Mouse (Mus musculus): ENCODE results near the gene Ppm1l.
"Not testable (repeated sequence)": the region's sequence is repeated elsewhere in the genome, so short reads cannot be mapped to it uniquely, and the experiment has no call there.

Ppm1l gene

DNA sequence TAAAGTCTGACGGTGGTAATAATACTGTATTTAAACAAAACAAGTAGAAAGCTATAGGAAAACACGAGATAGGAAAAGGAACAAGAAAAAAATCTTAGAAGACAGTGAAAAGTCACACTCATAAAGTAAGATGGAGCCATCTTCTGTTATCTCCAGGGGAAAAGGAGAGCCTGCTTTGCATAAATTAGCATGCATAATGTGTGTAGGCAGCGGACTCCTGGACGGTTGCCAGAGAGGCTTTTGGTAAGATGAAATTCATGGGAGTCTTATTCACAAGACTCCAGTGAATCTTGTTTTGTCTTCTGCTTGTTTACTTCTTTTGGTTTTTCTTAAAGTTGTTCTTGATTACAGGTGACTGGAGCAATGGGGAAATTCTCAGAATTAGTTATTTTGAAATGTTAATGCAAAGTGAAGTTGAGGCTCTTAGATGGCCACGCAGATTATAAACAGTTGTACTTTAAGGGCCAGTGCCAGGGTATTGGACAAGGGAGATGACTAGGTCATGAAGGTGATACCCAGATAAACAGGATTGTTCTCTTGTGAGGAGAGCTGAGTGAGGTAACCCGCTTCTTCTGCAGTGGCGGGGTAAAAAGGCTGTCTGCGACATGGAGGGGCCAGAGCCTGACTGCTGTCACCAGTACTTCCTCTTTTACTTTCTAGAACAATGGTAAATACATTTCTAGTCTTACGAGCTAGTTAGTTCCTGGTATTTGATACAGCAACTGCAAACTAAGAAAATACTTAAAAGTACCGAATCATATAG lies 57.1 kb downstream of the Ppm1l start:
- peak; percentile 28 for DNase-seq (ENCODE audit: low spot score)

DNA sequence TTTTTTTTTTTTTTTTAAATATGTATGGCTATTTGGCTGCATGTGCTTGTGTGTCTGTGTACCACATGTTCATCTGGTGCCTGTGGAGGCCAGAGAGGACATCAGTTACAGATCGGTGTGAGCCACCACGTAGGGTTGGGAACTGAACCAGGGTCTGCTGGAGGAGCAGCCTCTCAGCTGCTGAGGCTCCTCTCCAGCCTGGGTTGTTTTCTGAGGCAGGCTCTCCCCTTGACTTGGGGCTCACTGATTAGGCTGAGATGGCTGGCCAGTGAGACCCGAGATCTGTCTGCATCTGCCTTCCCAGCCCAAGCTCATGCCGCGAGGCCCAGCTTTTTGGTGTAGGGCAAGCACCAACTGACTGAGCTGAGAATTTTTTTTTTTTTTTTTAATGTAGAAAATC lies 57.9 kb downstream of the Ppm1l start:
- no peak for DNase-seq (ENCODE audit: low spot score)

DNA sequence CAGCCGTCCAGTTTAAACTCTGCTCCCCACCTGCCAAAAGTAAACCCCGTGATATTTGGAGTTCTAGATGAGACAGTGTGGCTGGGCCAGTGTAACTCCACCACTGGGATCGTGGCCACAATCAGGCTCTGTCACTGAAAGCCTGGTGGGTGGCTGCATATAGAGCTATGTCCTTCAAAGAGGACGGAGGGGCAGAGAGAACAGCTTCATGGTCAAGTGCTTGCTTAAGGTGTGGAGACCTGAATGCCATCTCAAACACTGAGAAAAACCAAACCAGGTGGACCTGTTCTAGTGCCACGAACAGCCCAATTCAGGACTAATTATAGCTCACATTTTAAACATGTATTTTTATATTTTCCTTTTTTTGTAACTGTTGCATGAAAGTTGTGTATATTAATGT lies 58.3 kb downstream of the Ppm1l start:
- no peak for DNase-seq (ENCODE audit: low spot score)

DNA sequence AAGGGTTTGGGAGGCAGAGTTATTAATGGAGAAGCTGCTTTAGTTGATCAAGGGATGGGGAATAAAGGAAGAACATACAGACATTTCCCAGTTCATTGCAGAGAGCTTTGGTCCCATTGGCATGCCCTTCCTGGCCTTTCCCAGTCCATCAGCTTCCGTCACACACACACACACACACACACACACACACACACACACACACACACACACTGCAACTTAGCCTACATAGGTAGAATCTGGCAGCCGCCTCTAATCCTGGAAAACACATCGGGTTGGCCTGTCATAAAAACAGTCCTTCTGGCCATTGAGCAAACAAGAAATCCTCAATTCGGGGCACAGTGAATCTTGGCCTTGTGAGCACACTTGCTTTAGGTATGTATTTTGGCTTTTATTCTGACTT lies 64.6 kb downstream of the Ppm1l start:
- DNase-seq (ENCODE audit: low spot score), result no peak

DNA sequence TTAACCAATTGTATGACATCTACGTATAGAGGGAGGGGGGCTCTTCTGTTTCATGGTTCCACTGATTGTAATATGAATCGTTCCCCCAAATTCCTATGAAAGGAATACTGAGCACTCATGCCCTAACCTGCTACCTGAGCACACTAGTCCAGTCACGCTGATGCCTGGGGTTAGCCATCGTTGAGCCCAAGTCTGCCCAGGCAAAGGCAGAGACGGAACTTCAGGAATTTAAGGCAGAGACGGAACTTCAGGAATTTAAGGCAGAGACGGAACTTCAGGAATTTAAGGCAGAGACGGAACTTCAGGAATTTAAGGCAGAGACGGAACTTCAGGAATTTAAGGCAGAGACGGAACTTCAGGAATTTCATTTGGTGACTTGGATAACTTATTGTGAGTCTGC lies 75.2 kb downstream of the Ppm1l start:
- DNase-seq (ENCODE audit: low spot score), result not testable (repeated sequence)

DNA sequence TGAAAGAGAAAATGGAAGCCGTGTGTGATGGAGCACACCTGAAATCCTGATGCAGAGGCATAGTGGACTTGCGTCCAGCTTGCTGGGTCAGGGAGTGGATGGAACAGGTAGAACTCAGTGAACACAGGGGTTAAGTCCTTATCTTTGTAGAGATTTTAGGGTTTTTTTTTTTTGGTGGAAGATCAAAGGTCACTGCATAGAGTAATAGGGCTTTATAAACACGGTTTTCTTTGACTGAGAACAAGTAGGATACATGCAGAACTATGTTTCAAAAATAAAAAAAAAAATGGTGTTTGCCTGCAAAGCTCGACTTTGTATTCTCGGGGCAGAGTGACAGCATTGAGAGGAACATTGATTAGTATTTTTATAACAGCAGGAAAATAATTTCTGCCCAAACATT lies 75.6 kb downstream of the Ppm1l start:
- DNase-seq (ENCODE audit: low spot score), result no peak

DNA sequence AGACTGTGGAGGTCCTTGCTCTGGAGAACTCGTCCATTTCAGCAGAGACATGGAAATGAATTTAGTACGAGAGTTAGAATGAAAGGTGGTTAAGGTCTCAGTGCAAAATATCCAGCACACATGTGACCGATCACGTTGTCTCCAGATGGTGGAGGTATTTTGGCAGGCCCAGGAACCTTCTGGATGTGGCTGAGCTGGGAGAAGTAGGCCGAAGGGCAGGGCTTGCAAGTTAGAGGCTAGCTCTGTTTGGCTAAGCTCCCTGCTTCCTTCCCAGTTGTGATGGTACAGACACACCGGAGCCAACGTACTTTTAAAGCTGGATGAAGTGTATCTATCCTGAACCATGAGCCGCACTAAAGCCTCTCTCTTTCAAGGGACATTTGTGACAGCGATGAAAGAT lies 76.4 kb downstream of the Ppm1l start:
- DNase-seq (ENCODE audit: low spot score), result peak; percentile 45

DNA sequence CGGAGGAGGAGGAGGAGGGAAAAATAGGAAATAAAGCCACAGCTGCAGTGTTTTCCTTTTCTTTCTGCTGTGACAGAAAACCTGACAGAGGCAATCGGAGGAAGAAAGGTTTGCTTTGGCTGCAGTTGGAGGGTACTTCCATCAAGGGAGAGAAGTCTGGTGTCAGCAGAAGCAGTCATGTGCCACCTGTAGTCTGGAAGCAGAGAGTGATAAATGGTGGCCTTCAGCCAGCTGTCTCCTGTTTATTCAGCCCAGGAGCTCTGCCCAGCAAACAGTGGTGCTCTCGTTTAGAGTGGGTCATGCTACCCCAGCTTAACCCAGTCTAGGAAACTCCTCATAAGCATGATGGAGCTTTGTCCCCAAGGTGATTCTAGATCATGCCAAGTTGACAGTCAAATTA lies 77.3 kb downstream of the Ppm1l start:
- DNase-seq (ENCODE audit: low spot score), result no peak

DNA sequence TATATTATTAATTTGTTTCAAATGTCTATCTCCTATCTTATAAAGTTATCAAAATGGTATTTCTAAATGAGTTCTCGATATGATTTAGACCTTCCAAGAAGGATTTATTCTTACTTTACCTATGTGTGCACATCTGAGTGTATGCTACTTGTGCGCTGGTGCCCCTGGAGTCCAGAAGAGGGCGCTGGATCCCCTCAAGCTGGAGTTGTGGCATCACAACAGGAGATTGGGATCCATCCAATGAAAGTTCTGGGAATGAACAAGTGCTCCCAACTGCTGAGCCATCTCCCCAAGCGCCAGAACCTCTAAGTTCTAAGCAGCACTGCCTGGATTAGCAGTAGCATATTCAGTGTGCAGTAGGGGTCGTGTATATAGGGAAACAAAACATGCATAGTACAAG lies 78.4 kb downstream of the Ppm1l start:
- DNase-seq (ENCODE audit: low spot score), result no peak

DNA sequence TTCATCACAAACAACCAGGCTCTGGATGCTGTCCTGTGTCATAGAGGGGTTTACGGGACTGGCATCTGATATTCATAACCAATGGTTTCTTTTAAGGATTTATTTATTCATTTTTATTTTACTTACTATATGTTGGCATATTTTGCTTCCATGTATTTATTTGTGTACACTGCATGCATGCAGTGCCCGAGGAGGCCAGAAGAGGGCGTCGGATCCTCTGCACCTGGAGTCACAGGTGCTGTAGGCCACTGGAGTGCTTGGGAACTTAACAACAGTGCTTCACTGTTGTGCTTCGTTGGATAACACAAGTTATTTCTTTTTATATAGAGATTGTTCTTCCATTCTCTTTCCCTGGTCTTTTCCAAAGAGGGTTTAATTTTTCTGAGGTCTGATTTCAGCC lies 81.1 kb downstream of the Ppm1l start:
- no peak for DNase-seq (ENCODE audit: low spot score)

DNA sequence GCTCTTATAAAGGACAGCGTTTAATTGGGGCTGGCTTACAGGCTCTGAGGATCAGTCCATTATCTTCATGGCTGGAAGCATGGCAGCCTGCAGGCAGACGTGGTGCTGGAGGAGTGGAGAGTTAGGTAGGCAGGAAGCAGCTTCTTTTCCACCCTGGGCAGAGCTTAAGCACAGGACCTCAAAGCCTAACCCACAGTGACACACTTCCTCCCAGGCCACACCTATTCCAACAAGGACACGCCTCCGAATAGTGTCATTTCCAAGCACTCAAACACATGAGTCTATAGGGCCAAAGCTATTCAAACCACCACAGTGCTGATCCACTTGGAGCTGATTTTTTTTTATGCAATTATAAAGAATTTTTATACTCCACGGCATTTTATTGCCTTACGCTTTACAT lies 82.7 kb downstream of the Ppm1l start:
- no peak for DNase-seq (ENCODE audit: low spot score)

DNA sequence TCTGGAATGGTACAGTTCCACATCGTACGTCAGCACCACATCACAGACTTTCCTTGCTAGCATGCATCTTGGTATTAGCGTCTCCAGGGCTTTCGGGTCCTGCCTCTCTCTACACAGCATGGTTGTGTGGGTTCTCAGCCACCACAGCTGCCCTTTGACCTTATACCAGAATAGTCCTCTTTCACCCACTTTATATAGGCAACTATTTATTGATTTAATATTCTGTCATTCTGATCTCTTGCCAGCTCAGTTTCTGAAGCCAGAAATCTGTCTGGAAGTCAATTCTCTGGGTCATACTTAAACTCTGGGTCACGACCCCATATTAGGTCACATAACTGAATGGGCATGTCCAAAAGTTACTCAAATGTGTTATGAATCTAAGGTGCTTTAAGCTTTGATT lies 86.5 kb downstream of the Ppm1l start:
- DNase-seq (ENCODE audit: low spot score), result peak; percentile 23

DNA sequence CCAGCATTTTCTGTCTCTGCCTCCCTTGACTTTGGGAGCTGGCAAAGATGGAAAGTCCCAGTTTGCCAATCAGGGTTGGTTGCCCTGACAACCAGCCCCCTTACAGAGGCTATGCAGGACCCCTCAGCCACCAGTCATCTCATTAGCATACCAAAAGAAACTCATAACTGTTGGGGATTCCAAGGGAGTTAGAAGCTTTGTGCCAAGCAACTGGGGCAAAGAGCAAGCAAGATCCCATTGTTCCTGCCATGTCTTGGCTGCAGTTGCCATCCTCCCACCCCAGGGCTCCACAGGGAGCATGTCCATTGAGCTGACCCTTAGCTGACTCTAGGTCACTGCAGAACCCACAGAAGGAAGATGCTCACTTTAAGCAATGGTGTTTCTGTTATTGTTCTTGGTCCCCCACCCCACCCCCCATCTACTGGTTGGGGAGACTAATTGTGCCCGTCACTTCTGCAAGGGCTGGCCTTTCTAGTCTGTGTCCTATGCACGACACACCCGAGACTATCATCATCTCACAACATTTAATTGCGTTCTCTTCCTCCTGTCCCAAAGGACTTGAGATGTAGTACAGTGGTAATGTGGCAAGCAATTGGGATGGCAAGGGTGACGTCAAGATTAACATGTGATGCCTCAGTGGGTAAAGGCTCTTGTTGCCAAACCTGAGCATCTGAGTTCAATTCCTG lies 89.7 kb downstream of the Ppm1l start:
- no peak for DNase-seq (ENCODE audit: low spot score)

DNA sequence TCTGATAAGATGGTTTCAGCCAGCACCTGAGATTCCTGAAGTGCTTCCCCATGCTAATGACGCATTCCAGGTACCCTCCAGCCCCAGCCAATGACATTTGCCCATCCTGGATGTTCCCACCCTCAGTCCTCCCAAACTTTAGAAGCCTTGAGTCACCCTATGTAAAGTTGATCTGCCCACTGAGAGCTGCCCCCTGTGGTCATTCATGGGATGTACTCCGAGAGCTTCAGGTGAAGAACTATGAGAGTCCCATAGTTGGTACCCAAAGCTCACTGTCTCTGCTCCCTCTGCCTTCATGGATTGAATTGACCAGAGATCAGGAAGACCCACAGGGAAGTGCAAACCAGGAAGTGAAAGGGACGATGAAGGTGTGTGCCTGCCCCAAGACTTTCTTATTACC lies 91.4 kb downstream of the Ppm1l start:
- DNase-seq (ENCODE audit: low spot score), result no peak

DNA sequence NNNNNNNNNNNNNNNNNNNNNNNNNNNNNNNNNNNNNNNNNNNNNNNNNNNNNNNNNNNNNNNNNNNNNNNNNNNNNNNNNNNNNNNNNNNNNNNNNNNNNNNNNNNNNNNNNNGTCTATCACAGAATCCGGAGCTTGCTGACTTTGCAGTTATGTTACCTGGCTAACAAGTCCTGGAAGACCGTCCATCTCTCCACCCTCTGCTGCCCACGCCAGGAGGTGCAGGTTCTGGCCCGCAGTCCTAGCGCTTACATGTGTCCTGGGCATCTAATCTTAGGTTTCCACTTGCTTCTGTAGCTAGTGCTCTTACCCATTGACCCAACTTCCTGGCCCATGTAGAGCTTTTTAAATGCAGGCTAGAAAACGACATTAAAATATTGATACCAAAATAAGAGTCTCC lies 99.5 kb downstream of the Ppm1l start:
- DNase-seq (ENCODE audit: low spot score), result no peak

DNA sequence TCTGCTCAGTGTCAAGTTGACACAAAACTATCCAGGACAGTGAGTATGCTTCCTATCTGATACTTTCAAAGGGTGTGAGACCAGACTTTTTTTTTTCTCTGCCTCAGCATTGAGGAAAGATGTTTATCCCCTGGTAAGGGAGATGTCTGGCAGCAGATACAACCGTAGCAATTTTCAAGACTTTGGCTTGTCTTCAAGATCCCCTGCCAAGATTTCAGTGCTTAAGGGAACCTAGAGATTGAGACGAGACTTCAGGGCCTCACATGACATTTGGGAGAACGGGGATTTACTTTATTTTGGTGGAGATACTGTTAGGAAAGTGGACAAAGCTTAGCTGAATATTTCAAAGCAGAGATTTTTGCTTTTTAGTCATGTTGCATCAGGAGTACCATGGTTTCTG lies 106.1 kb downstream of the Ppm1l start:
- DNase-seq (ENCODE audit: low spot score), result peak; percentile 50

DNA sequence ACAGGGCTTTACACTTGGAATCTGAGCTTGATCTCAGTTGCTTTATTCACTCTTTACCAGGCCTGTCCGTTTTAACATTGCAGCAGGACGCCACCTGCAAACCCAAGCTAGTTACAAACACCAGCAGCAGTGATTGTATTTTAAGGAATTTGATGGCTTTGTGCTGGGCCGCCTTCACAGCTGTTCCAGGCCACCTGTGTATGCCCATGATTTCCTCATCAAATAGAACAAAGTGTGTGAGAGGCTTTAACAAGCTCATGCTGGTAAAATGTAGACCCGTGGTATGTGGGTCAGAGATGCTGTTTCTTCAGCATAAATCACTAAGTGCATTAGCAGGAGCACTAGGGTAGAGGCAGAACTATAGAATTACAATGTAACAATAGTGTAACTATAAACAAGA lies 106.7 kb downstream of the Ppm1l start:
- DNase-seq (ENCODE audit: low spot score), result no peak

DNA sequence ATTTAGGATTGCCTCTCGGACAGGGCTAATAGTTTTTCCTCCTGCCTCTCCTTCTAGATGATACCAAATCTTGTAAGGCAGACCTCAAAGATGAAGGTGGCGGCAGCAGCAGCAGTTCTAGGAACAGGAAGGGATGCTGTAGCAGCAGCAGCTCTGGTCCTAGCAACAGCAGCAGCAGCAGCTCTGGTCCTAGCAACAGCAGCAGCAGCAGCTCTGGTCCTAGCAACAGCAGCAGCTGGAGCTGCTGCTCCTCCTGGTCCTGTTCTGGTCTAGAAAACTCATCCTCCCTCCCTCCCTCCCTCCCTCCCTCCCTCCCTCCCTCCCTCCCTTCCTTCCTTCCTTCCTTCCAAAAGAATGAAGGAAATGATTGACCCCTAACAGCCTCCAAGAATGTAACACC lies 108.1 kb downstream of the Ppm1l start:
- not testable (repeated sequence) for DNase-seq (ENCODE audit: low spot score)

DNA sequence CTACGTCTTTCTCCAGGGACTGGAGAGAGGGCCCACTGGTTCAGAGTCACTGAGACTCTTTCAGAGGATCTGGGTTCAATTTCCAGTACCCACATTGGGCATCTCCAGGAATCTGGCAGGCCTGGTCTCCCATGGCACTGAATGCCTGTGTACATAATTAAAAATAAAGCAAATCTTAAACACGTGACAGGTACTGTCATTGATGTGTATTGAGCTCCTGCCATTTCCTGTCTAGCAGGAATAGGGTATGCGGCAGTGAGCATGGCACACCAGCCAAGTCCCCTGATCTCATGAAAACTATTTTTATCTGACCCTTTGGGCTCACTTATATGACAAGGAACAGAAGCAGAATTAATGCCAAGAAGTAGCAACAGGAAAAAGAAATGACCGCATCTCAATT lies 110.6 kb downstream of the Ppm1l start:
- DNase-seq (ENCODE audit: low spot score), result no peak

DNA sequence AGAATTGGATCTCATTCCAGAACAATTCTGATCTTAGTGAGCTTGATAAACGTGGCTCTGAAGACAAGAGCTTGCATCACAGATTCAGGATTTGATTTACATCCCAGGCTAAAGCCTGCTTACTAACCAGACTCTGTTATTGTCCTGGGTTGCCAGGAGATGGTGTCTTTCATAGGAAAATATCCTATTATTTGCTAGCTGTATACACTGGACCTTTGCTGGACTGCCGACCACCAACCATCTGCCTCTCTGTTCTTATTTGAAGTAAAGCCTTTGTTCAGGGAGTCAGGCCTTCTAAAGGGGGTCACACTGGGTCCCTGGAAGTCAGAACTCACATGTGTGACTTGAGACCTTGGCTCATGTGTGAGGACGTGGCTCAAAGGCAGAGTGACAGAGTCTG lies 111.6 kb downstream of the Ppm1l start:
- no peak for DNase-seq (ENCODE audit: low spot score)

DNA sequence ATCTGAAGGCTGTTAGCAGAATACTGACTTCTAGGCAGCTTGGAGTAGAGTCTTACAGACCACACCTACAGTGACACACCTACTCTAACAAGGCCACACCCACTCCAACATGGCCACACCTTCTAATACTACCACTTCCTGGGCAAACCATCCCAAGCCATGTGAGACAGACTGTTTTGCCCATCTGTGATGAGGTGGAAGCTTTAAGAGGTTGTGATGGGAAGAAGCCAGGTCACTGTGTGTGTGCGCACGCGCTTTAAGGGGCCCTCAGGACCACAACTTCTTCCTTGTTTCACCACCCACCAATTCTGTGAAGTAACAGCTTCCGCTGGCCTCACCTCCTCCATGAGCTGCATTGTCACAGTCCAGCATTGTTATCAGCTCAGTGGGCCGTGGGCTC lies 112.7 kb downstream of the Ppm1l start:
- DNase-seq (ENCODE audit: low spot score), result no peak

DNA sequence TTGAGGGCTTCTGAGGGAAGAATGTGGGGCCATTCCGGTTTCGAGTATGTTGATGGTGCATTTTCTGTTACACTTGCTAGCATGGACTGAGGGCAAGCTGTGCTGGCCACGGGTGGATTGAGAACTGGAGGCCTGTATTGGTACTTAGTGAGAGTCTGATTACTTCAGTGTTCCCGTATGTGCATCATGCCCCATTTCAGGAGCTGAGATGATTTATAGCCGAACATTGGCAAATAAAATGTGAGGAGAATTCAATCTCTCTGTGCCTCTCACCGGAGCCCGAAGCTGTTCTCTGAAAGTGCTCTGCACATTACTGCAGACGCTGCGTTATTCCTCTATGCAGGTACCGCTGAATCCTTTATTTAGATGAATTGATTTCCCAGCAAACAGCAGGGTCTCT lies 116.9 kb downstream of the Ppm1l start:
- peak; percentile 13 for DNase-seq (ENCODE audit: low spot score)

DNA sequence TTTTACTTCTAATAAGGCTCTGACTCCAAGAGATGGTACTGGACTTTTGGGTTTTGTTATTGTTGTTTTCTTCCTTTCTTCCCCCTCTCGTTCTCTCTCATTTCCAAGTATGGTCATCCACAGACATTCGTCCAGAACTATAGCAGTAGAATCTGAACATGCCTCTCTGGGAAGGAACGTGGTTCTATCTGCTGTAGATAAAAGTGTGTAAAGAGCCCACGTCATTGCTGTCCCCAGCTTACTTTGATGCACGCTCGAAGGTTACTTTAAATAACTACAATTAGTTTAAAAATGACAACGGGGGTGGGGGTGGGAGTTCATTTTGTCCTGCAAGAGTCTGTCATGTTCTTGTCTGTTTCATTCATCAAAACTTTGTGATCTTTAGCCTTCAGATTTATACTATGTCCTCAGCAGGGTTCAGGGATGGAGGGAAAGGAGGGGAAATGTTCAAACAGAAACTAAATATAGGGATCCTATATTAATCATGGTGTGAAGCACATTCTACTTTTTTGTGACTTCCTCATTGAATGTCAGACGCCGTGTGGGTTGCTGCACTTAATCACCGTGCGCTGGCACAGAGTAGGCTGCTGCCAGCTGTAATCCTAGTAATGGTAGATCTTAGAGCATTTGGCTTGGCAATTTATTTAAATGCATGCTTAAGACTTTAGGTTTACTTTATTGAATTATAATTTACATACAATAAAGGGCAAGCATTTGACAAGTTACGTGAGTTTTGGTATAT lies 122.3 kb downstream of the Ppm1l start:
- no peak for DNase-seq (ENCODE audit: low spot score)
